Mouse (Mus musculus) lung, postnatal 25 days (tissue): Measurements from ENCODE around the gene Klrb1b.

Experiments
- DNase-seq: peaks from one replicate; pipeline ENCODE4 v3.0.0; 2022; ENCODE audit warnings: low spot score

The Klrb1b gene

DNA sequence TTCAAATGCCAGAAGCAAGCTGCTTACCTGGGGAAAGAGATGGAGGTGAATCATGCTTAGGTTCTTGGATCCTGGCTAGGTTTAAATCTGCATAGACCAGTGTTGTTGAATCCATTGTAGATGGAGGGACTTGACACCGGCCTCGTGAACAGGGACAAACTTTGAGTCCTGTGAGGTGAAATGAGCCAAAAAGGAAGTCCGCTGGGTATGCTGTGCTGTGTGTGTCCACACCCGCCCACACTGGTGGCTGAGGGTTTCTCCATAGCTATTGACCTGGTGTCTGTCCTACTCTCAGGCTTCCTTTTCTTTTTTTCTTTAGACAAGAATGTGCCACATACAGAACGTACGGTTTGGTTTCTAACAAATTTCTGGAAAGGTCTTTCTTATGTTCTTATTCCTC is at the start of gene Klrb1b, which contains the start of gene Gm44511:
Klrb1b (minus strand) TSS at position 200 of the 400 bp plus-strand sequence.
Gm44511 (minus strand) TSS at position 184 of the 400 bp plus-strand sequence.
- DNase-seq = no peak

DNA sequence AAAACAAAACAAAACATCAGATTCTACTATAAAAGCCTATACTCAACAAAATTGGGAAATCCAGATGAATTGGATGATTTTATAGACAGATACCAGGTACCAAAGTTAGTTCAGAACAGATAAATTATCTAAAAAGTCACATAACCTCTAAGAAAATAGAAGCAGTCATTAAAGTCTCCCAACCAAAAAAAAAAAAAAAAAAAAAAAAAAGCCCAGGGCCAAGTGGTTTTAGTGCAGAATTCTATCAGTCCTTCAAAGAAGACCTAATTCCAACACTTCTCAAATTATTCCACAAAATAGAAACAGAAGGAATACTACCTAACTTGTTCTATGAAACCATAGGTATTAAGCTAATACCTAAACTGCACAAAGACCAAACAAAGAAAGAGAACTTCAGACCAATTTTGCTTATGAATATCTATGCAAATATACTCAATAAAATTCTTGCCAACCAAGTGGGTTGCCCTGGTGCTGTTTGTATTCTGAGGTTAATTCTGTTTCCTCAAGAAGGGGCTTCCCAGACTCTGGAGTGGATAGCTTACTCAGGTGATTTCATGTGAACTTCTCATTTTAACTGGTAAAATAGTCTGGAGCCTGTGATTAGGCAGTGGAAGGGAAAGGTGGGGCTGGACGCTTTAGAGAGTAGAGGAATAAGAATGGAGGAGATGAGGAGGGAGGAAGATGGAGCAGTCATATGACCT is 45.9 kb upstream of the Klrb1b start:
- no peak for DNase-seq

DNA sequence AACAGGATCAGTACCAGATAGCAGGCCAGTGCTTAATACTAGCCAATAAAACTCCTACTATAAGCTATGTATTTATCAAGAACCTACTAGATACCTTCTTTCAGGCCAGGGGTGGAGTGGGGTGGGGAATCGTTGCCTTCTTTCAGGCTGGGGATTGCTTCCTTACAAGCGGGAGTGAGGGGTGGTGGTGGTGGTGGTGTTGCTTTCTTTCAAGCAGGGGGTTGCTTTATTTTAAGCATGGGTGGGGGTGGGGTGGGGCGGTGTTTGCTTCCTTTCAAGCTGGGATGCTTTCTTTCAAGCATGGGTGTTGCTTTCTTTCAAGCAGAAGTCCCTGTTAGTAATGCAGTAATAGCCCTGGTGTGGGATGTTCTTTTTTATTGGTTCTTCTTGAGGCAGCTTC is 42.7 kb upstream of the Klrb1b start:
- DNase-seq = no peak

DNA sequence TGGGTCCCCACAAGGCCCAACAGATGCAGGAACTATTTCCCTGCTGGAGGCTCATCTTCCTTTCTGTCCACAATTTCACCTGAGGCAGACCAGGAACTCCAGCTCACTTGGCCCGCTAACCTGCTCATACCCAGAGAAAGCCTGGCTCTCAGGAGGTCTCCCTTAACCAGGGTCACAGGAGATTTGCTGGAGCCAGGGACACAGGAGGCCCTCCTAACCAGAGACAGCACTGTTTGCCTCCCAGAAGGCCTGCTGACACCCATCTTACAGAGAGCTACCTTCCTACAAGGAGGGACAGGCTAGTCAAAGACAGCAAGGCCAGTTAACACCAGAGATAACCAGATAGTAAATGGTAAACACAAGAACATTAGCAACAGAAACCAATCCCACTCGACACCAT is 31.8 kb upstream of the Klrb1b start:
- no peak for DNase-seq

DNA sequence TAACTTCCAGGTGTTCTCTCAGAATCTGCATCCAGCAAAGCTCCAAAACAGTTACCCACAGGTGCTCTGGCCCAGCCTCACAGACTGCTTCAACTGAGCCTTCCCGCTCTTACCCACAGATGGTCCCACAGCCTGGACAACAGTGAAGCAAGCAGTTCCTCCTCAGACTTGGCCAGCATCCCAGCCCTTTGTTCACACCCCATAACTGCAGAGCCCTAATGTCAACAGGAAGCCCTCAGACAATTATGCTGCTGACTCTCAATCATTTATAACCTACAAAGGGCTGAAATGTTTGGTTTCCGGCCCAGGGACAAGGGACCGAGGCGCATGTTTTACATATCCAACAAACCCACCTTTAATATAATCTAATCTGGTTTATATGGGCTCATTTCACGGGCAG is 30.1 kb upstream of the Klrb1b start:
- DNase-seq = peak; percentile 96

DNA sequence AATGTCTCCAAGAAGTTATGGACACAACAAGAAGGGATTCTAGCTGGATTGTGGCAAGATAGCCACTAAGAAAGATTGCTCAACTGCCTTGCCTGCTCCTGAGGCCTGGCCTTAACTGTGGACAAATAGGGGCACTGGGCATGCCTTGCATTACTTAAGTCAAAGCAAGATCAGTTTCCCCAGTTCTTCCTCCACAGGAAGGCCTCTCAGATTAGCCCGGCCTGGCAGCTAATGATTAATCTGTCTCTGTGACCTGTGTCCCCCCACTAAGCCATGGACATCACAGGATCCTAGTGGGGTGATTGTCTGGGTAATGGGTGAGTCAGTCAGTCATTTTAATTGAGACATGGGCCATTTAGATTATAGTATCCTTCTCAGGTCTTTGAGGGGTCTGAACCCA is 29.3 kb upstream of the Klrb1b start:
- no peak for DNase-seq

DNA sequence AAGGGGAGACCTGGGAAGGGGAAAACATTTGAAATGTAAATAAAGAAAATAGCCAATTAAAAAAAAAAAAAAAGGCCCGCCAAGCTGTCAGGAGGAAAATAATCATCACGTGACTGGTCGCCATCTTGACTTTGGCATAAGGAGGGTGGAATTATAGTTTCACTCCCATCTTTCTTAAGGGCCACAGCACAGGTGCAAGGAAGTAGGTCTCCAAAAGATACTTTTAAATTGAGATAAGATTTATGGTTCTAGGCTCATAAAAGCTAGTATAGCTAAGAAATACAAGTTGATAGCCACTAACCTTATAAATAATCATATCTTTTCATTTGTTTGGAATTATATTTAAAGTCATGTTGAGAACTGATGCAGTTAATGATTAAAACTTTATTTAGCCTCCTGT is 28.8 kb upstream of the Klrb1b start:
- no peak for DNase-seq

DNA sequence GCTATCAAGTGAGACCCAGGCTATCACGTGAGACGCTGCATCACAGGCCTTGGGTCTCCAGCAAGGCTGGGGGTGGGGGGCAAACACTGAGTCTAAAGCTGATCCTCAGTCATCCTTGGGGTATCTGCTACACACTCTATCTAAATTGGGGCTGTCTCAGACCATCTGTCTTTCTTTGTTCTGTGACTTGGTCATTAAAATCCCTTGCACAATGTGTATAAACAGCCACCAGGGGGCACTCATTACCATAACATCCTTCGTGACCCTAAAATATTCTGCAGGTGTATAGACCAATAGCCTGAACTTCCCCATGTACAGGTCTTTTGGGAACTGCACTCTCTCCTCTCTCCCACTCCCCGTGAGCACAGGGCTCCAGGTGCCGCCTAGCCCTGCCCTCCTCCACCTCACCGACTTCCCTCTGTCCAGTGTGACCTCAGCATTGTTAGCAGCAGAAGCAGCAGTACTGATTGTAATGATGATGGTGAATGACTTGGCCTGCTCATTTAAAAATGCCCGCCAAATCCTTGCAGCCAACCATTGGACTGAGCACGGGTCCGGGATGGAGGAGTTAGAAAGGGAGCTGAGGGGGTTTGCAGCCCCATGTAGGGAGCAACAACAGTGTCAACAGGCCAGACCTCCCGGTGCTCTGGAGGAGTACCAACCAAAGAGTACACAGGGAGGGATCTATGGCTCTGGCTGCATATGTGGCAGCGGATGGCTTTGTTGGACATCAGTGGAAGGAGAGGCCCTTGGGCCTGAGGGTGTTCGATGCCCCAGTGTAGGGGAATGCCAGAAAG is 28.1 kb upstream of the Klrb1b start:
- DNase-seq = peak; percentile 81

DNA sequence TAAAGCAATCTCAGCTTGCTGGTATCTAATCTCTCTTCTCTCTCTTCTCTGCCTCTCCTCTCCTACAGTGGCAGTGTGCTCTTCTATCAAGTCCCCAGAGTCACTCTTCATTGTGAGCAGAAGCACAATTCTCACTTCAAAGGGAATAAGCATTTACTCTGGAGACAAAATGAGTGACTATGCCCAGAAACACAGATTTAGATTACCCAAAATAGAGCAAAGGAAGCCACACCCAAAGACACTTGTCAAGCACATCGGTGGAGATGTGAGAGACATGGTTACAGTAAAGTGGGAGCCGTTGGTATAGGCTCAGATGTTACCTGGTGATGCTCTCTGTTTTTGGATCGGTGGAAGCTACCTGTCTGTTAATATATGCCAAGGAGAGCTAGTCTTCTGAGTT is 26.6 kb upstream of the Klrb1b start:
- no peak for DNase-seq

DNA sequence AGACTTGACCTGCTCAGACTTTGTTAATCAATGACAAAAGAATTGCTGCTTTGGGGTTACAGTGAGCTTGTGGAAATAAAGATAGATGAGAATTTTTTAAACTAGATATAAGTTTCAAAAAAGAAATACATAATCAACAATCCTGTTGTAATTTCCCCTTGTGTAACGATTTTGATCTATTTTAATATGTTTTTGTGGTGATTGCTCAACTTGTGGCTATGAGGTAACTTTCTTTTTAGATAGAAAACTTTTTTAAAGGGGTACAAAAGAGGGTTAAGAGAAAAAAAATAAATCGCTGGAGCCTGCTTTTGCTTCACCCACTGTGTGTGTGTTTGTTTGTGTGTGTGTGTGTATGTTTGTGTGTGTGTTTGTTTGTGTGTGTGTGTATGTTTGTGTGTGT is 25.0 kb upstream of the Klrb1b start:
- DNase-seq = no peak

DNA sequence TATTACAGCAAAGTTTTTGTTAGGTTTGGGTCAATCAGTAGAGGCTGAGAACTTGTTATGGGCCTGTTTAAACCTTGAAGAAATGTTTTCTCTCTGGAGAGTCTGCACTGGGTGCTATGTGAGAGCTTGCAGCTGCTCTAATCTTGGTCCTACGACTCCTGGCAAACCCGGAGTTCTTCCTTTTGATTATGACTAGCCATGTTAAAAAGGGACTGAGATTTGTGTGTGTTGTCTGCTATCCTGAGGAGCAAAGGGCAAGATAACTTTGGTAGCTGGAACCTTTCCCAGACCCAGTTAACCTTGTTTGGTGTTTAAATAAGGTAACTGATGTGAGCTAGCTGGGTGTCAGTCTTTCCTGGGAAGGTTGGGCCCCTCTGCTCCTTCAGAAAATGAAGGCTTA is 24.5 kb upstream of the Klrb1b start:
- DNase-seq = no peak

DNA sequence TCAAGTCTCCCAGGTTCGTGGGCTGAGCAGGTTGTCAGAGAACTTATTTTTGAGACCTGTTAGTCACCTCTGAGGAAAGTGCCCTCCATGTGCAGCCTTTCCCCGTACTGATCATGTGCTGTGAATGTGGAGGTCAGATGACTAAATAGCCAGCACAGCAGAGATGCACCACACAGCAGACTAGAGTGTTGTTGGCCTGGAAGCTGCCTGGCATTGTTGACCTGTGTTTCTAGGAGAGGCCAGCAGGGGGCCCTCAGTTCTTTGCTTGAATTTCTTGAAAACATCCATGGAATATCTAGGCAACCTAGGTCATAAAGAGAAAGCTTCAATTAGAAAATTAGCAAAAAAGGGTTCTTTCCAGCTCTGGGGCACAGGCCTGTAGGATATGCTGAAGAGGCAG is 23.8 kb upstream of the Klrb1b start:
- DNase-seq = peak; percentile 67

DNA sequence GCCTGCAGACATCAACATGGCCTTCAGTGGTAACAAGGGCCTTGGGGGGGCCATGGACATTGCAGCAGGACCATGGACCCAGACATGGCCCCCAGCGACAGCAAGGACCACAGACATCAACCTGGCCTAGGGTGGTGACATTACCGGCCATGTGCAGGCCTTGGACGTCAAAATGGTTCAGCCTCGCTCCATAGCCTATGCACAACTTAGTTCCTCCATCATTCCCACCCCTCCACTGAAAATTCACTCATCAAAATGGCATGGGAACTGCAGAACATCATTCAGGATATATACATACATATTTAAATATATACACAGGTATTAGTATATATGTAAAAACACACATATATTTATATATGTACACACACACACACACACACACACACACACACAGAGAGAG is 21.3 kb upstream of the Klrb1b start:
- DNase-seq = no peak

DNA sequence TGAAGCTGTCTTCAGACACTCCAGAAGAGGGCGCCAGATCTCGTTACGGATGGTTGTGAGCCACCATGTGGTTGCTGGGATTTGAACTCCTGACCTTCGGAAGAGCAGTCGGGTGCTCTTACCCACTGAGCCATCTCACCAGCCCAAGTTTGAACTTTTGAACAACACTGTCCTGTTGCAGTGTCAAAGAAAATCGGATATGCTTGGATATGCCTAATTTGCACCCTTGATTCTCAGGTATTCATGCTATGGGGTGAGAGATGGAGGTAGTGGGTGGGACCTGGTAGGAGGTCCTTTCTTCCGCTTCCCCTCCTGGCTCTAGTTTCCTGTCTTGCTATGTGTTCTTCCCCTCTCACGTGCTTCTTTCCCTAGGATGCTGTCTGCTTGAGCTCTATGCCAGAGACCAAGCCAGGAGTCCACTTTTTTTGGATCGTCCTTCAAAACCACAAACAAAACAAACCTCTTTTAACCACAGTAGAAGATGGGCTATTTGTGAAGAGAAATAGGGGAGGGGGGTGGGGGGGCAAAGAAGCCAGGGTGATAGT is 19.9 kb upstream of the Klrb1b start:
- no peak for DNase-seq

DNA sequence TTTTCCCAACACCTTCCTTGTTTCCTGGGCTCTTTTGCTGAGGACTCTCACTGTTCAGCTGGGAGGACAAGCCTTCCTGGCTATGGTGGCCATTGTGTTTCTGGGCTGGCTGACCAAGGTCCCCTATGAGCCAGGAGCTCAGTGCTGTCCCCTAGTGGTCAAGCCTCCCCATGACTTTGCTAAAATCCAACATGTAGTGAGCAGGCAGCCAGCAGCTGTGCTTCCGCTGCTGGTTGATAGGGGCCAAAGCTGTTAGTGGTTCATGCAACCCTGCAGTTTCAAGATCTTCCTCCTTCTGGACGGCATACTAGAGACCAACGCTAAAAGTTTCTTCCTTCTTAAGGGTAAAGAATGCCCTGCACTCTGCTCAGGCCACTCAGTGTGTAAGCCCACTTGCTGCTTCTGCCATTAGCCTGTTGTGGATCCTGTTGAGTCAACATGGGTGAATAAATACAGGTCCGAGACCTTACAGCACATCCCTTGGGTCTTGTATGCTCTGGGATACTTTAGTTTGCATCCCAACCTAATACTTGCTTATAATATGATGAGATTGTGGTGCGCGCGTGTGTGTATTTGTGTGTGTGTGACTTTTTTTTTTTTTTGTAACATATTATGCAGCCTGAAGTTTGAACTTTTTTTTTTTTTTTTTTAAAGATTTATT is 19.3 kb upstream of the Klrb1b start:
- DNase-seq = peak; percentile 94

DNA sequence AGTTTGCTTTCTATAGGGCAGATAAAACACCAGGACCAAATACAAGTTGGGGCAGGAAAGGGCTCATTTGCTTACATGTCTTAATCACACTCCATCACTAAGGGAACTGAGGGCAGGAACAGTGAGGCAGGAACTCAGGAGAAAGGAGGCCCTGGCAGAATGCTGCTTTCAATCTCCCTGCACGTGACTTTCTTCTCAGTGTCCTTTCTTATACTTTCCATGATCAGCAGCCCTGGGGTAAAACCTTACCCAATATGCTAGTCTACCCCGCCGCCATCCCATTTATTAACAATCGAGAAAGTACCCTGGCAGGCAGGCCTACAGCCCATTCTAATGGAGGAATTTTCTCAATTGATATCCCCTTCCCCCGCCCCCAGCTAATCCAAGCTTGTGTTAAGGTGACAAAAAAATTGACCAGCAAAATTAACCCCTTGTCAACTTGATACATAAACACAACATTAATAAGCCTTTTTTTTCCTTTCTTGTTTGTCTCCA is 18.5 kb upstream of the Klrb1b start:
- DNase-seq = no peak

DNA sequence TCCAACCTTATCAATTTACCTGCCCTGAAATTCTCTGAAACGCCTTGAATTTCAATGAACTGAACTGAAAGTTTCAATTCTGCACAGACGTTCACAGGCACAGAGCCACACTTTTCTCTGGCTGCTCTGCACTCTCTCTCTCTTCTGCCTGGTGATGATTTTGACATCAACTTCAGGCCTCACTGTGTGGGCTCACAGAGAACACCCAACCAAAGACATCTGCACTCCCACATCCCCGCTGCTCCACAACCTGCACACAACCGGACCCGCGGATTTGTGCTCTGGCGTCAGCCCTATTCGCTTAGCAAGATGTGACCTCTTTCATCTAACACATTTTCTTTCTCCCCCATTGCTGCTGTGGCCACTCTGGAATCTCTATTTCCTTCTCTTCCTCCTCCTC is 18.0 kb upstream of the Klrb1b start:
- no peak for DNase-seq

DNA sequence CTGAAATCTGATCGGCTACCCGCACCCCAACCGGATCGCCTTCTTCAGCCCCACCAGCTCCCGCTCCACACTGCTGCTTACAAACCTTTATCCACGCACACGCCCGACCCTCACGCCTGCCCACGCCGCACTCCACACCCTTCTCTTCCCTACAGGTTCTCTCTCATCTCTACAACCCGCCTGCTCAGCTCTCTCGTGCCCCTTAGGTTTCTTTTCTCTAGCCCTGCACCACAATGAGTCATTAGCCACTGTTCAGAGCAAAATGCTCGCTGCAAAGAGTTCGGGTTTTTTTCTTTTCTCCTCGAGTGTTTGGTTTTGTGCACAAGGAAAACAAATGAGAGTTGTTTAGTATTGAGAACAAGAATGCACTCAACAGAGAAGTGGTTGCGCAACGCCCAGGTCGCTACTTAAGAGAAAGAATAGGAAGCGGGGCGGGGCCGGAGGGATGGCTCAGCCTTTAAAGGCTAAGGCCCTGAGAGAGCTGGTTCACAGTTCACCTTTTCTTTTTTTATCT is 17.4 kb upstream of the Klrb1b start:
- DNase-seq = peak; percentile 93

DNA sequence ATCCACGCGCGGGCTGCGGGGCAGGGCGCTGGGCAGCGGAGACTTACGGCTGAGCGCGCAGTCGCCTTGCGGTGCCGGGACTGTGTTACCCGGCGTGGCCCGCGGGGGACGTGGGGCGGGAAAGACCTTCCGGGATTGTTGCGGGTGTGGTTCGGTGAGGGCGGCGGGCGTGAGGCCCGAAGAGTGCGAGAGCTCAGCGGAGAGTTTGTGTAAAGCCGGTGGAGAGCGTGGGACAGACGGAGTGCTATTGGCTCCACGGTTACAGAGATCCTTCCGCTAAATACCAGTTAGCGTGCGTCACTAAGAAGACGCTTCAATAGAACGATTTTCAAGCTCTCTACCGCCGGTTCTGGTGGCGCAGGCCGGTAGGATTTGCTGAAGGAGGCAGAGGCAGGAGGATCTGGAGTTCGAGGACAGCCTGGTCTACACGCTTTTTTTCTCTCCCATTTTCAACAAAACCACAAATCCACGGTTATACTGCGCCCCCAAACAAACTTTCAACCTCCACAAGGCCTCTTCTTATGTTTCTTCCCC is 16.9 kb upstream of the Klrb1b start:
- peak; percentile 95 for DNase-seq

DNA sequence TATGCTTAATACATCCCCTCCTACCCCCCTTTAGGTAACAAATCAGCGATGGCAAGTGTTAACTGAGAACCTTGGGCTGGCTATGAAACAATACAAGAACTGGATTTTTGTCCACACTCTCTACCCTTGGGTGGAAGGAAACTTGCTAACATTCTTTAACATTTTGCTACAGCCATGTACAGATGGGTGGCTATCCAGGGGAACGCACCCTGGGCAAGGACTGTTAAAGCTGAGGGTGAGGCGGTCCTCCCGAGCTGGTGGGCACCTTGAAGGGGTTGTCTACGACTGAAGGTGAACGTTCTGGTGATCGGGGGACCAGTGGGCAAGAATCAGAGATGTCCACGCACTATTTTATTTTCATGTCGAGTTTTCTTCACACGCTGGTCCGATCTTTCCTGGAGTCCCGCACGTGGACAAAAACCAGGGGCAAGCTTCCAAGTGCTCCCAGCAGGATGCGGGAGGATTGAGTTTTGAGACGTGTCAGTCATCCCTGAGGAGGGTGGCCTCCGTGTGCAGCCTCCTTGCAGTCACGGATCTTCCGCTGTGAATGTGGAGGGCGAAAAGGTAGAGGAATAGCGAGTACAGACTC is 16.3 kb upstream of the Klrb1b start:
- DNase-seq = no peak

DNA sequence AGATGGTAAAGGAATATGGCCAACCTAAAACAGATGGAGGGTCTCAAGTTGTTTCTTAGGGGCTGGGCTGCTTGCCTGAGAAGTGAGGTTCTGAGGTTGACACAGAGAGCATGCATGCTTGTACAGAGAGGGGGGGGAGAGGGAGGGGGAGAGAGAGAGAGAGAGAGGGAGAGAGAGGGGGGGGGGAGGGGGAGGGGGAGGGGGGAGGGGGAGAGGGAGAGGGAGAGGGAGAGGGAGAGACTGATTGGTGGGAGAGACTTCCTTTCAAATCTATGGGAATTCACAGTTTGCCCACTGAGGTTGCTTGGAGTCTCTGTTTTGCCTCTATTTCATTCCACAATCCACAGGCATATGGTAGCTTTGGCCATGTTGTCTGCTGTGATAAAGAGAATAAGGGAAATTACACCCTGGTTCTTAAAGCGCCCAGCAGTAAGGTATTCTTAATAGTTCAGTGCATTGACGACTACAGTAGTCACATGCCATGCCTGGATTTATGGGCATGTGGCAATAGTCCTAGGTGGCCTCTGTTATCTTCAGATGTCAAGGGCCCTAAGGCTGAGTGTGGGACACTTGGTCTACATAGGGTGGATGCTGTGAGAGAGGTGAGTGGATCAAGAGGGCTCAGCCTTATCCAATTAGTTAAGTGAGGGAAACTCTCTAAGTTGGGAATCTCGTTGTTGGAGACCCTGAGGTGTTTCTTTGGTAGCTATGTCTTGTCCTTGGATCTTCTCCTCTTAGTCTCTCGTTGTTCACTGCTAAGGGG is 15.4 kb upstream of the Klrb1b start:
- no peak for DNase-seq
